Mouse (Mus musculus) Patski (cell line): ENCODE results near the gene Coro1b. TPM values are rescaled to one million over a fixed set of nuclear protein-coding genes. Genes with fewer than 3 reads are reported as not detected.

Source experiments
- ATAC-seq: fragments of 100-300 bp; one replicate; pipeline ENCODE4 v1.8.0; 2021
- CTCF ChIA-PET: fragments of 350-600 bp; sonication (Branson Sonifier 250); formaldehyde crosslinking; loops from one replicate; lab custom pipeline; 2022; ENCODE audit warnings: inconsistent platforms; lab: Charles Lee
- POLR2A ChIA-PET: fragments of 350-600 bp; sonication (Branson Sonifier 250); formaldehyde crosslinking; loops from one replicate; lab custom pipeline; 2022; ENCODE audit warnings: antibody characterized with exemption, inconsistent platforms; lab: Charles Lee
- DNase-seq: peaks from one replicate; pipeline ENCODE4 v3.0.0-alpha.2; 2011; ENCODE audit warnings: low read depth, low spot score
- H3K27me3 ChIP-seq: fragments of 371-371 bp; one replicate; pipeline ENCODE4 v1.5.1; 2021
- CTCF ChIP-seq: fragments of 100-300 bp; IDR thresholded peaks from one replicate; pipeline ENCODE4 v1.5.1; 2021
- in situ Hi-C: fragments of 300-500 bp; cut with MboI; formaldehyde crosslinking; loops from 3 replicates; pipeline ENCODE4 v1.11.1; 2018; ENCODE audit warnings: low pct_unique_long_range_greater_than_20kb, mixed read lengths
- polyA plus RNA-seq: library from polyadenylated mRNA; unstranded; gene quantifications from one replicate; pipeline ENCODE4 v1.2.3, GENCODE M21; 2021

Gene Coro1b
- polyA plus RNA-seq, 1 experiment from 2014 or later: 321 TPM

DNA sequence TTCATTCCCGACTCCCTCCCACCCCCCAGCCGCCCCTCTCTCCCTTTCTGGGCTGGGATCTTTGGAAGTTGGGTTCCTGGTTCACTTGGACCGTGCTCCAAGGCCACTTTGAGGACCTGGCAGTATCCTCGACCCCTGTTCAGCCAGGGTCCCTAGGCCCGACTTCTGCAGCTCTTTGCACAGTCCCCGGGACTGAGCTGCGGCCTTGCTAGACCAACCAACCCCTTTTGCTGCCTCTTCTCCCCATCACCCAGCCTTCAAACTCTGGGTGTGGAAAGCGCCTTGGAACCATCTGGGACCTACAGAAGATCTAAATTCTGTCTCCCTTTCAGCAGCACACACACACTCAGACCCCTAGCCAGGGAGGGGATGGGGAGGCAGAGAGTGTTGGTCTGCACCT, 400 bp downstream of the Coro1b start:
- no peaks in the 10 kb centered on the region for H3K27me3 ChIP-seq
- in situ Hi-C loops: no loop called here
- ATAC-seq (peak; percentile 2), DNase-seq (no peak)
- ChIA-PET POLR2A (interaction anchor here (1.4 to 1.8 kb wide), 2 partner anchors 17 to 53 kb away, joined by 3 to 4 read pairs; partner anchors contain the start of gene Rad9a), CTCF (interaction anchor here (1.3 kb wide), 1 partner anchor 20 kb away, joined by 5 read pairs; no protein-coding TSS in a partner anchor)
- no peak for TF ChIP-seq CTCF

DNA sequence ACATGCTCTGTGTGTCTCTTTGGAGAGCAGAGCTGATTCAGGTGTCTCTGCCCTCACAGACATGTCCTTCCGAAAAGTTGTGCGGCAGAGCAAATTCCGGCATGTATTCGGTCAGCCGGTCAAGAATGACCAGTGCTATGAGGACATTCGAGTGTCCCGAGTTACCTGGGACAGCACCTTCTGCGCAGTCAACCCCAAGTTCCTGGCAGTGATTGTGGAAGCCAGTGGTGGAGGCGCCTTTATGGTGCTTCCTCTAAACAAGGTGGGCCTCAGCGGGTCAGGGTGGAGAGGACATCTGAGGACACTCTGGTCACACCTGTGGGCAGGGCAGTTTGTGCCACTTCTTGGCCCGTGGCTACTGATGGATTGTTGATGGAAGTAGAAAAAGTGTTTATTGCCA, 864 bp downstream of the Coro1b start:
- DNase-seq (no peak), ATAC-seq (no peak)
- in situ Hi-C loops: no loop called here
- no peak for TF ChIP-seq CTCF
- ChIA-PET POLR2A (interaction anchor here (1.4 to 1.8 kb wide), 2 partner anchors 16 to 52 kb away, joined by 3 to 4 read pairs; partner anchors contain the start of gene Rad9a), CTCF (interaction anchor here (1.3 kb wide), 1 partner anchor 20 kb away, joined by 5 read pairs; no protein-coding TSS in a partner anchor)
- no peaks in the 10 kb centered on the region for H3K27me3 ChIP-seq

DNA sequence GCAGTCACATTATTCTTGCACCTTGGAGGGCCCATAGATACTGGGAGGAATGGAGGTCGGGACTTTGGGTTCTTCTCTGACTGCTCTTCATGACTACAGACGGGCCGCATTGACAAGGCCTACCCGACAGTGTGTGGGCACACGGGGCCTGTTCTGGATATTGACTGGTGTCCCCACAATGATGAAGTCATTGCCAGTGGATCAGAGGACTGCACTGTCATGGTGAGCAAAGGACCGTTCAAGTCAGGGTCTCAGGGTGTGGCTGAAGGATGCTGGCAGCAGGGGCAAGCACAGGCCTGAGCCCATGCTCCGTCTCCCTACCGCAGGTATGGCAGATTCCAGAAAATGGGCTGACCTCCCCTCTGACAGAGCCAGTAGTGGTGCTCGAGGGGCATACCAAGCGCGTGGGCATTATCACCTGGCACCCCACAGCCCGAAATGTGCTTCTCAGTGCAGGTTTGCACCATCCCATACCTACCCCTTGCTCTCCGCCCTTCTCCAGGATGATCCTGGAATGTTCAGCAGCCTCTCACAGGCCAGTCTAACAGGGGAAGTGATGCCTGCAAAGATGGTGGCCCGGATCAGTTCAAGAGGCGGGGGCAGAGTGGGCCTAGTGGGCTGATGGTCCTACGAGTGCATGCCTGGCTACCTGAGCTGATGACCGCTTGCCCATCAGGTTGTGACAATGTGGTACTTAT, 1.5 kb downstream of the Coro1b start:
- CTCF ChIA-PET: no interaction called here
- no peak for TF ChIP-seq CTCF
- no peaks in the 10 kb centered on the region for H3K27me3 ChIP-seq
- ATAC-seq (no peak), DNase-seq (no peak)
- POLR2A ChIA-PET: interaction anchor here (0.5 to 1.8 kb wide), 4 partner anchors 16 to 101 kb away, joined by 3 to 4 read pairs (median 3); partner anchors contain the start of gene Rad9a
- in situ Hi-C loops: no loop called here

DNA sequence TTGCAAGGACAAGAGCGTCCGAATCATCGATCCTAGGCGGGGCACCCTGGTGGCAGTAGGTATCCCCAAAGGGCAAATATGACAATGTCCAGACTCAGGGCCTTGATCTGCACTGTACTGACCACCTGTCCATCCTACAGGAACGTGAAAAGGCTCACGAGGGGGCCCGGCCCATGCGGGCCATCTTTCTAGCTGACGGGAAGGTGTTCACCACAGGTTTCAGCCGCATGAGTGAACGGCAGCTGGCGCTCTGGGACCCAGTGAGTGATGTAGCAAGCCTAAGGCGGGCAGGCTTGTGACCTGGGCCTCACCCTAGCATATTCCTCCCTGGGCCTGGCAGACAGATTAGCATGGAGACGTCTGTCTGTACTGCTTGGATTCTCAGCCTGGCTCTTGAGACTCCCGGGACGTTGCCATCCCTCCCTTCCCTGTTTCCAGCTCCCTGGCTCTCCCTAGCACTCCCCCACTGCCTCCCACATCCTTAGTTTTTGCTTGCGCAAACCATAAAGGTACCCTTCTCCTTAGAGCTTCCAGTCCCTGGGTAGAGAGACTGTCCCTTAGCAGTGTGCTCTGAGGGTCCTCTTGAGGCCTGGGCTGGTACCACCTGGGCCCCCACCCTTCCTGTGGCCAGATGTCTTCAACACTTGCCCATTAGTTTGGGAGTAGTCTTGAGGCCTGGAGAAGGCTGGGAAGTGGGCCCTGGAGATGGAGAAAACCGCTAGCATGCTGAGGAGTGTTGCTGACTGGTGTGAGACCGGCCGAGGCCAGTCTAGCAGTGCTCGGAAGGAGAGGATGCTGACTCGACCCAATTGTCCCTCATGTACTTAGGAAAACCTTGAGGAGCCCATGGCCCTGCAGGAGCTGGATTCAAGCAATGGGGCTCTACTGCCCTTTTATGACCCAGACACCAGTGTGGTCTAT, 2.4 kb downstream of the Coro1b start:
- CTCF ChIA-PET: no interaction called here
- no peak for ATAC-seq
- no peaks in the 10 kb centered on the region for H3K27me3 ChIP-seq
- in situ Hi-C loops: no loop called here
- POLR2A ChIA-PET: interaction anchor here (0.5 to 0.7 kb wide), 2 partner anchors 102 to 115 kb away, joined by 3 read pairs; no protein-coding TSS in a partner anchor
- no peak for DNase-seq
- TF ChIP-seq CTCF: no peak

DNA sequence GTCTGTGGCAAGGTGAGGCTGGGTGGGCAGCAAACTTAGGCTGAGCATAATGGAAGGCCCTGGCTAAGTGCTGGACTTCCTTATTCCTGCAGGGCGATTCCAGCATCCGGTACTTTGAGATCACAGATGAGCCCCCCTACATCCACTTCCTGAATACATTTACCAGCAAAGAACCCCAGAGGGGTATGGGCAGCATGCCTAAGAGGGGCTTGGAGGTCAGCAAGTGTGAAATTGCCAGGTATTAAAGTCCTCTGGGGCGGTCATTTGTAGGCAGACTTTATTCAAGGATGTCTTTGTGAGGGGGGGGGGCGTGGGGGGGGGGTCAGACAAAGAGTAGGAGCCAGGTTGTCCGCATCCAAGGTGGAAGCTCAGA, 3.1 kb downstream of the Coro1b start:
- in situ Hi-C loops: no loop called here
- CTCF ChIA-PET: no interaction called here

DNA sequence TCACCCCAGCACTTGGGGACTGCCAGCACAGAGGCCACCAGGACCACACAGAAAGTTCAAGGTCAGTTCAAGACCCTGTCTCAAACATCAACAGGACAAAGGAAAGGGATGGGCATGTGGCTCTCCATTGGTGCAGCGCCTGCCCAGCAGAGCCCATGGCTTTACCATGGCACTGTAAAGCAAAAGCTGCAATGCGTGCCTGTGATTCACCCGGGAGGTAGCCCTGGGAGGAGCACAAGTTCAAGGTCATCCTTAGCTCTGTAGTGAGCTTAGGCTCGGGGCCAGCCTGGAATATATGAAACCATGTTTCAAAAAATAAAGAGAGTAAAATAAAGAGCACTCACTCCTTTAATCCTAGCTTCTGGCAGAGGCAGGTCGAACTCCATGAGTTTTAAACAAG, 3.5 kb downstream of the Coro1b start:
- POLR2A ChIA-PET: interaction anchor here (1.0 to 1.4 kb wide), 3 partner anchors 18 to 49 kb away, joined by 3 to 5 read pairs (median 3); partner anchors contain the start of gene Ppp1ca
- in situ Hi-C loops: no loop called here
- H3K27me3 ChIP-seq: no peaks in the 10 kb centered on the region
- DNase-seq (no peak), ATAC-seq (no peak)
- CTCF ChIA-PET: interaction anchor here (1.4 kb wide), 1 partner anchor 10 kb away, joined by 3 read pairs; no protein-coding TSS in a partner anchor
- no peak for TF ChIP-seq CTCF

More for the DNA sequence above, 3.1 kb downstream of the Coro1b start:
- ATAC-seq (no peak), DNase-seq (no peak)
- no peak for TF ChIP-seq CTCF
- no peaks in the 10 kb centered on the region for H3K27me3 ChIP-seq
- POLR2A ChIA-PET: interaction anchor here (1.4 kb wide), 1 partner anchor 49 kb away, joined by 3 read pairs; no protein-coding TSS in a partner anchor

DNA sequence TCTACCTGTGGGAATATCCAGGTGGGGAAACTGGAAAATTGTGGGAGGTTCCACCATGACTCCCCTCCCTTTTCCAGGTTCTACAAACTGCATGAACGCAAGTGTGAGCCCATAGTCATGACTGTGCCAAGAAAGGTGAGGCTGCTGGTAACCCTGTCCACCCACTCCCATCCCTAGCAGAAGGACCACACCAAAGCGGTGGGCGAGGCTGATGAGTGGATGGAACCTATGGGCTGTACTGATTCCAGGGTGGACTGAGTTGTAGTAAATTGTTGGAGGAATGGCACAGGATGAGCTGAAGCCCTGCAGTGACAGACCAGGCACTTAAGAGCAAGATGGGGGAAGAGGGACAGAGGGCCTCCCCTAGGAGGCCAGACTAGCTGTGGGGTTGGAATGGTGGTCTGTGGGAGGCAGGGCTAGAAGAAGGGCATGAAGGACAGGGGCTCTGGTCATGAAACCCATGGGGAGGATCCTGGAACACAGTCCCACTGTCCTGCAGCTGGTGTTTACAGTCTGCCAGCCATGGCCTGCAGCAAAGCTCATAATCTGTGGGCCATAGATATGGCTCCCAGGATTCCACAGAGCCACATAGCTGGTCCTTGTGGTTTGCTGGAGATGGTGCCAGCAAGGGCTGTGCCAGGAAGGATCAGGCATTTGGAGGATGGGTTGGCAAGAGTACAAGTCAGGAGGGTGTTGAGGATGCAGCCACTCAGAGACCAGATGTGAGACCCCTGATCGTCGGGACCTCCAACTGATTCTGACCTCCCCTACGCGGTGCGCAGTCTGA, 4.2 kb downstream of the Coro1b start:
- no peak for ATAC-seq
- H3K27me3 ChIP-seq: no peaks in the 10 kb centered on the region
- ChIA-PET POLR2A (interaction anchor here (0.8 to 1.4 kb wide), 5 partner anchors 18 to 48 kb away, joined by 3 to 5 read pairs (median 3); partner anchors contain the start of gene Ppp1ca), CTCF (interaction anchor here (1.4 kb wide), 1 partner anchor 11 kb away, joined by 3 read pairs; no protein-coding TSS in a partner anchor)
- DNase-seq: no peak
- TF ChIP-seq CTCF: no peak
- in situ Hi-C loops: no loop called here

DNA sequence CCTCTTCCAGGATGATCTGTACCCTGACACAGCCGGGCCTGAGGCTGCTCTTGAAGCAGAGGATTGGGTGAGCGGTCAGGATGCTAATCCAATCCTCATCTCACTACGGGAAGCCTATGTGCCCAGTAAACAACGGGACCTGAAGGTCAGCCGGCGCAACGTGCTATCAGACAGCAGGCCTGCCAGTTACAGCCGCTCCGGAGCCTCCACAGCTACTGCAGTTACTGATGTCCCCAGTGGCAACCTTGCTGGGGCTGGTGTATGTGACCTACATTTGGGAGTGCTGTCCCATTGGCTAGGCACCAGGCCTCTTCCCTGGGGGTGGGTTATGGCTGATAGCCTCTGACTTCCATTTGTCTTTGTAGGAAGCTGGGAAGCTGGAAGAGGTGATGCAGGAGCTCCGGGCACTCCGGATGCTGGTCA, 4.8 kb downstream of the Coro1b start, which contains the start of gene Ptprcap:
Gene Ptprcap, plus strand, starts transcription at position 373 of the 423 bp plus-strand sequence.
- DNase-seq (no peak), ATAC-seq (no peak)
- ChIA-PET POLR2A (interaction anchor here (0.8 to 1.4 kb wide), 3 partner anchors 17 to 43 kb away, joined by 3 to 5 read pairs (median 3); no protein-coding TSS in a partner anchor), CTCF (interaction anchor here (1.4 kb wide), 1 partner anchor 12 kb away, joined by 3 read pairs; no protein-coding TSS in a partner anchor)
- TF ChIP-seq CTCF: no peak
- in situ Hi-C loops: no loop called here
- no peaks in the 10 kb centered on the region for H3K27me3 ChIP-seq
